Mouse (Mus musculus) cerebellum, adult 18-20 months (tissue): ENCODE data around the gene Trpc7.

ENCODE experiments used
- DNase-seq, 2 experiments: peaks; one replicate each; pipeline ENCODE4 v3.0.0; 2021

The Trpc7 gene

DNA sequence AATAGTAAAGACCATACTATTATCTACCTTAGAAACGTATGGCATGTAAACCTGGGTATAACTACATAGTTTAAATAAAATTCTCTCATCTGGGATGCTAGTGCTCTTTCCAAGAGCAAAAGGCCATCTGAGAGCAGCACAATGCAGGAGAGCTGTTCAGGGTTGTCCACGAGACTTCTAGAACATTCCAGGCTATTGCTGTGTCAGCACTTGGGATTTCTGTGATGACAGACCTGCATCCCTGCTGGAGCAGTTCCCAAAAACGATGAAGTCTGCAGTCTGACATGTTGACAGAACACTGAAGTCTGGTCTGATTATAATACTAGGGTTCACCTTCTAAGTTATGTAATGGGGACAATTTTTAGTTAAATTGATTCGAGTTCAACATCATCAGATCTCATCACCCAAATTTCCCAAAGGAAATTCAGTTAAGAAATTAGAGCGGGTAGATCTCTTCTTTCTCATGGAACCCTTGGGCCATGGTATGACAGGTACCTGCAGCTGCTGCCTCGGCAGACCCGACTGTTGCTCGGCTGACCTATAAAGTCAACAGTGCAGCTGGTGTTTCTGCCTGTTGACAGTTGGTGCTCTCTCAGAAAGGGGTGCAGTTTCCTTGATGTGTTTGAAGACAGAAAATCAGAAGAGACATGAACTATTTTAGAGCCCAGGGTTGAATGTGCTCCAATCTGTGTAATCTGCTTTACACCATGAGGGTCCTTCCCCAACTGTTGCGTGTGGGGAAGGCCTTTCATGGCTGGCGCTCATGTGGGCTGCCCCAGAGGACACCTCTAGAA lies 148.9 kb downstream of the Trpc7 start:
- no peak for DNase-seq

DNA sequence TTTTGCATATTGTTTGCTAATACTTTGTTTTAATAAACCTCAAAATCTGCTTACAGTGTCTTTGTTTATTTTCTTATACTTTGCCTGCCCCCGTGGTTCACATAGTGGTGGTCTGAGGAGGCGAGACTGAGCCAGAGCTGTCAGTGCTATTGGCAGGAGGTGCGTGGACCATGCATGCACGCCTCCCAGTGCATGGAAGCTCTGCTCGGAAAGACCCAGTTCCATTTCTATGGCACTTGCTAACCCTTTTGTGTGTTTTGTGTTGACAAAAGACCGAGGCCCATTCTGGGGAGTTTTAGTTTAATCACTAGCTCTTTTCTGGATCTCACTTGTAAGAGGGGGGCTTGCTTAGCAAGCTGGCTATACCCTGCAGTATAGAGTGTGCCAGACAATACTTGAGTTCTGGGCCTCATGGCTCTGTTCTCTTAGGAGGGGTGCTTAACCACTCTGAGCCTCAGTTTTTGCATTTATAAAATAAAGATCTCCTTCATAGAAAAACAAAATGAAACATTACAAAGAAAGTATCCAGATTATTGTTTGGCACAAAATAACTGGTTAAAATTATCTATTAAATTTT lies 153.4 kb downstream of the Trpc7 start:
- no peak for DNase-seq

DNA sequence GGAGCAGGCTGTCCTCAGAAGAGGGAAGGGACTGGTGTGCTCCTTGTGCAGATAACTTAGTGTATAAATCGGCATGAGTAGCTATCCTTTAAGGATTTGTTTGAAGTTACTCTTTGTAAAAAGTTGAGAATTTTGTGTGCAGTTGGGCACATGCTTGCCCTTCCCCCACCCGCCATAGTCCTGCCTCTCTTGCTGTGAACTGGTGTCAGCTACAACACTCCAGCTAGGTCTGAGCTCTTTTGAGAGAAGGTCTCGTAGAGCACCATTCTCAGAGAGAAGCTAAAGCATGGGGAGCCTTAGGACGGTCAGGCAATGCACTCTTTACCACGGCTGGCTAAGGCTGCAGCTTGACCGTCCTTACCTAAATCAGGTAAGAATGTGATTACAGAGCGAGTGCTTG lies 154.1 kb downstream of the Trpc7 start:
- no peak for DNase-seq

DNA sequence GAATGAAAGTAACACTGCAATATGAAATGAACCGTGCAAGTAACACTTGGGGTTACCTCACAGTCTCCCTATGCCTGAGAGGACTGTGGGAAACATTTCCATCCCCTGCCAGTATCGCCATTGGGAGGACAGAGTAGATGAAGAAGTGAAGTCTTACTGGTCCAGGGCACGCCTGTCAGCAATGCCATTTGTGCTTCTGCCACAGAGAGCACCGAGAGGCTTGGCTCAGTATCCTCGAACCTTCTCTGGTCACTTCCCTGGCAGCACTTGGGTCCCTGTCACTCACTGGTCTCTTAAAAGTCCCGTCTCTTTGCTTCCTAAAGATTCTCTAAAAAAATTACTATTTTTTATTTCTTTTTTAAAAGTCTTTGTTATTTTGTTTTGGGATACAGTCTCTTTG lies 155.3 kb downstream of the Trpc7 start:
- no peak for DNase-seq

DNA sequence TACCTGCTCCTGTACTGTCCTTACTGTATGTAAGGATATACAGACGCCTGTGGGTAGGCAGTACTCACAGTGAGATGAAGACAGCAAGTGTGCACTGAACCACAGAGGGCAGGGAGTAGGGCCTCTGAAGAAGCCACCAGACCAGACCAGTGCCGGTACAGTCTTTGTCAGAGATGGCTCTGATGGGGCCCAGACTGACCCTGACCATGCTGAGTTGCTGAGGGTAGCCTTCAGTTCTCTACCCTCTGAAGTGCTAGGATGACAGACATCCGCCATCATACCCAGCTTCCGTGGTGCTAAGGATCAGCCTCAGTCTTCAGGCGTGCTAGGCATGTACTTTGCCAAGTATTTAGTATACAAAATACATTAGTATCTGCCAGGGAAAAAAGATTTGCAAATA lies 156.2 kb downstream of the Trpc7 start:
- no peak for DNase-seq

DNA sequence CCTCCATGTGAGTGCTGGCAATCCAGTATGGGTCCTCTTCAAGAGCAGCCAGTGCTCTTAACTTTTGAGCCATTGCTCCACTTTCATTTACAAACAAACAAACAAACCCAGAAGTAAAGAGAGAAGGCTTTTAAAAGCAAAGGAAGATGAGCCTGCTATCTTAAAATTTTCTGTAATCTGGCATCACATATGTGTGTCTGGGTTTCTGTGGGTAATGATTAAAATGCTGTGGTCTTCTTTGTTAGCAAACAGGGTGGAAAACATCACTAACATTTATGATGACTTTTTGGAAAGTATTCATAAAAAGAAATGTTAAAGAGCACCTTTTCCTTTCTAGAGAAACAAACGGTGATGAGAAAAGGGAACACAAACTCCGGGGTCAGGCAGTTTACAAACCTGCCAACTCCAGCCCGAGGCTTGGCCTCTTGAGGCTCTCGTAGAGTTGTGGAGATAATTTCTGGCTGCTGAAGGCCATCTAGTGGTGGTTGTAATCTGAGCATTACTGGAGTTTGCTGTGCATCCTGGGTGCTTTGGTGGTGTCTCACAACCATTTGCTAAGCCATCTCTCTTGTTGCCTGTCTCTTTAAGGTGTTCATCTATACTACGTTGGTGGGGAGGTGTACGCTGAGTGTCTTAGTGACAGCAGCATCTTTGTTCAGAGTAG lies 160.4 kb downstream of the Trpc7 start:
- peak; percentile 35 to 40 for DNase-seq

DNA sequence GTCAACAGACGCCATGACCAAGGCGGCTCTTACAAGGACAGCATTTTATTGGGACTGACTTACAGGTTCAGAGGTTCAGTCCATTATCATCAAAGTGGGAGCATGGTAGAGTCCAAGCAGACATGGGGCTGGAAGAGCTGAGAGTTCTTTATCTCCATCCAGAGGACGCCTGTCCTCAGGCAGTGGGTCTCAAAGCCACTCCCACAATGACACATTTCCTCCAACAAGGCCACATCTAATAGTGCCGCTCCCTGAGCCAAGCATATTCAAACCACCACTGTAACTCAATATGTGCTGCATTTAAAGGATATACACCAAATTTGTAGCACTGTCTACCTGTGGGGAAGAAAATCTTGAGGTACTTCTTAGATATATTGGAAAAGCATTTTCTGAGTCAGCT lies 161.2 kb downstream of the Trpc7 start:
- DNase-seq, result no peak

DNA sequence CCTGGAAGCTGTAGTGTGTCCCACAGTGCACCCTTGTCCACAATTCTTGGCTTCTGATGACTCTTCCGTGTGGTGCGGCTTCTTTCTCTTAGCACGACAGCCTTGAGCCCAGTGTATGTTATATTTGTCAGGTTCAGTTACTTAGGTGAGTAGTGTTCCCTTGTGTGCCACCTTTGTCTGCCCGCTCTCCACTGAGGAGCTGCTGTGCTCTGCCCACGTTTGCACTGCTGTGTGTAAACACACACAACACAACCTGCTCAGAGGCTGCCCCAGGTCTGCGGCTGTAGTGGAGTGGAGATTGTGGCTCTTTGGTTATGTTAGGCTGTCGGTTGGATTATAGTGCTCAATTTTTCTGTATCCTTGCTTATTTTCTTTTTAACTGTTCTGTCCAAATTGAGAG lies 166.7 kb downstream of the Trpc7 start:
- DNase-seq, result no peak

DNA sequence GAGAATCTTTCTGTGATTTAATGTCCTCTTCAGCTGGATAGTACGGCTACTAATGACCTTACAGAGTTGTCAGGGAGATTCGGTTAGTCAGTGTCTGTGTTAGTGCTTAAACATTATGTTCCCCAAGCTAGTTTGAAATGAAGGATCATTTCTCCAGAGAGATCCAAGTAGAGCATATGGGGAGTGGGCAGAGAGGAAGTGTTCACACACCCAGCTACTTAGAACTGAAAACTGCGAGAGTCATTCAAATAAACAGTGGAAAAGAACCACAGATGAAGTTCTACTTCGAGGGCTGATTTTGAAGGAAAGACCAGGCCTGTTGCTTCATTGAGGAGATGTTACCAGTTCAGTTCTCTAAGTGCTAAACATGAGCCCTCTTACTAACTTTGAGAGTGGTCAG lies 169.2 kb downstream of the Trpc7 start:
- DNase-seq, result no peak
